Mouse (Mus musculus) small intestine, adult 2 months (tissue): ENCODE measurements around the gene AU040320.

ENCODE experiments used
- CTCF ChIP-seq: fragments of 200-500 bp; IDR thresholded peaks from 2 replicates; pipeline ENCODE4 v1.5.1; 2012; ENCODE audit warnings: low read depth, mild to moderate bottlenecking, control low read depth, inconsistent platforms, low read length, moderate library complexity, mixed read lengths; ENCODE audit not compliant: insufficient replicate concordance, insufficient read length; ENCODE audit errors: extremely low read depth
- POLR2A ChIP-seq: fragments of 200-500 bp; IDR thresholded peaks from 2 replicates; pipeline ENCODE4 v1.6.1; 2012; ENCODE audit warnings: low read depth, mild to moderate bottlenecking, control low read depth, inconsistent platforms, low read length, moderate library complexity

DNA sequence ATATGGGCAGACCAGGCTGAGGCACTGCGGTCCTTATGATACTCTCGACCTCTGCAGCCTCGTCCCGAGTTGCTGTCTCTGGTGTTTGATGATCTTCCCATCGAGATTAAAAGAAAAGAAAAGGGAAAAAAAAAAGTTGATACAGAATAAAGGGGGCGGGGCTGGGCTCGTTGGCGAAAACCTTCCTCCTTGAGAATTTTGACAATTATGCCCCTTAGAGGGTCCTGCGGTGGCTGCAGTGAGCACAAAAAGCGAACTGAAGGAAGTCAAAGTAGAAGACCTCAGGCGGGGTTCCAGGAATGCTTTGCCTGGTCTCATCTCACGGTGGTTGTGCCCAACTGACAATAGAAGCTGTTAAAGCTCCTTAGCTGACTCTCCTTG lies 877 bp downstream of the AU040320 start:
- TF ChIP-seq CTCF (no peak), POLR2A (no peak)
